Mouse (Mus musculus) heart, adult 2 months (tissue): ENCODE results near the gene Fpr2. TPM values are rescaled to one million over a fixed set of nuclear protein-coding genes. Genes with fewer than 3 reads are reported as not detected.

Experiments used
- DNase-seq, 2 experiments: peaks; one replicate each; pipeline ENCODE4 v3.0.0; 2021
- H3K27ac ChIP-seq: fragments of 200-600 bp; 2 replicates; pipeline ENCODE4 v1.8.1; 2022
- H3K27me3 ChIP-seq: fragments of 200-500 bp; 2 replicates; pipeline ENCODE4 v1.6.1; 2012; ENCODE audit warnings: mild to moderate bottlenecking, low read length, inconsistent platforms, mixed read lengths; ENCODE audit not compliant: control insufficient read depth, insufficient read depth
- H3K36me3 ChIP-seq: fragments of 200-500 bp; 2 replicates; pipeline ENCODE4 v1.6.1; 2012; ENCODE audit warnings: low read length, inconsistent platforms; ENCODE audit not compliant: control insufficient read depth, insufficient read depth
- H3K4me1 ChIP-seq: fragments of 200-500 bp; 2 replicates; pipeline ENCODE4 v1.6.1; 2011; ENCODE audit warnings: low read length; ENCODE audit not compliant: control insufficient read depth, insufficient read depth
- H3K4me3 ChIP-seq: fragments of 200-600 bp; 2 replicates; pipeline ENCODE4 v1.8.1; 2022
- H3K79me2 ChIP-seq: fragments of 200-500 bp; replicated peaks from 2 replicates; pipeline ENCODE4 v1.6.1; 2012; ENCODE audit warnings: mild to moderate bottlenecking, inconsistent platforms, low read length, moderate library complexity, mixed read lengths; ENCODE audit not compliant: control insufficient read depth, insufficient read depth
- H3K9ac ChIP-seq: fragments of 200-500 bp; 2 replicates; pipeline ENCODE4 v1.6.1; 2012; ENCODE audit warnings: low read depth, mild to moderate bottlenecking, control low read depth, inconsistent platforms, low read length, mixed read lengths
- CTCF ChIP-seq: fragments of 200-600 bp; IDR thresholded peaks from 2 replicates; pipeline ENCODE4 v1.8.1; 2022; ENCODE audit warnings: antibody characterized with exemption, mild to moderate bottlenecking, moderate library complexity
- EP300 ChIP-seq: fragments of 200-500 bp; IDR thresholded peaks from 2 replicates; pipeline ENCODE4 v1.6.1; 2011; ENCODE audit warnings: low read depth, low read length, control low read depth; ENCODE audit not compliant: insufficient read depth
- POLR2A ChIP-seq: fragments of 200-500 bp; IDR thresholded peaks from 2 replicates; pipeline ENCODE4 v1.6.1; 2011; ENCODE audit warnings: mild to moderate bottlenecking, low read depth, low read length, control low read depth; ENCODE audit not compliant: insufficient read depth
- WGBS: fragments of 180-500 bp; shearing (Covaris S2); methylation state at CpG from one replicate; pipeline ENCODE4 v1.1.7; 2018; 5-methylcytosine and 5-hydroxymethylcytosine counted together
- intact Hi-C: fragments of 180-260 bp; cut with DNase I; formaldehyde crosslinking; loops from one replicate; pipeline ENCODE4 v1.15.1; 2025
- polyA plus RNA-seq: library from polyadenylated mRNA; depleted of rRNA; stranded (reverse); fragments of >200 nt; gene quantifications from 2 replicates; pipeline ENCODE4 v1.2.3, GENCODE M21; 2012
- total RNA-seq, 2 experiments: library from RNA; stranded (reverse); gene quantifications; 2 replicates each; pipeline ENCODE4 v1.2.3; 2021

Gene Fpr2
- total and polyA plus RNA-seq, 3 experiments = 0.39 to 0.49 TPM; not detected in 1

GRCm38 (mm10) chr17:17857446-17857845, 30.2 kb upstream of the Fpr2 start:
- H3K9ac ChIP-seq = no peak overlapping the region
- no peaks in the 10 kb centered on the region for H3K36me3 ChIP-seq
- no peak overlapping the region for H3K4me3 ChIP-seq
- H3K4me1 ChIP-seq = no peaks in the 10 kb centered on the region
- intact Hi-C loops = no loop called here
- TF ChIP-seq CTCF (no peak), POLR2A (no peak), EP300 (no peak)
- no peak for DNase-seq
- WGBS = 83% methylated on average over 1 of the region's 1 CpGs
- no peaks in the 10 kb centered on the region for H3K79me2 ChIP-seq
- H3K27ac ChIP-seq = no peak overlapping the region
- no peaks in the 10 kb centered on the region for H3K27me3 ChIP-seq

- 83% methylated on average over 3 of the region's 3 CpGs for WGBS
- no peaks in the 10 kb centered on the region for H3K27me3 ChIP-seq
- TF ChIP-seq CTCF = no peak
- no peak for TF ChIP-seq POLR2A
- no peak for TF ChIP-seq EP300
- no peaks in the 10 kb centered on the region for H3K79me2 ChIP-seq
- DNase-seq = no peak
- no peak overlapping the region for H3K9ac ChIP-seq
- no peaks in the 10 kb centered on the region for H3K4me1 ChIP-seq
- H3K36me3 ChIP-seq = no peaks in the 10 kb centered on the region
- H3K4me3 ChIP-seq = no peak overlapping the region
- no peak overlapping the region for H3K27ac ChIP-seq
- intact Hi-C loops = no loop called here
Observed at GRCm38 (mm10) chr17:17860110-17860509, 27.5 kb upstream of the Fpr2 start.

GRCm38 (mm10) chr17:17862360-17862759, 25.3 kb upstream of the Fpr2 start:
- WGBS = 22% methylated on average over 1 of the region's 1 CpGs

GRCm38 (mm10) chr17:17865168-17865567, 22.5 kb upstream of the Fpr2 start:
- 58% methylated on average over 2 of the region's 2 CpGs for WGBS
- H3K36me3 ChIP-seq = no peaks in the 10 kb centered on the region
- intact Hi-C loops = no loop called here

More at GRCm38 (mm10) chr17:17862360-17862759, 25.3 kb upstream of the Fpr2 start:
- no peaks in the 10 kb centered on the region for H3K36me3 ChIP-seq
- no peak overlapping the region for H3K9ac ChIP-seq
- no peaks in the 10 kb centered on the region for H3K79me2 ChIP-seq
- H3K27me3 ChIP-seq = no peaks in the 10 kb centered on the region
- intact Hi-C loops = no loop called here
- no peak overlapping the region for H3K4me3 ChIP-seq
- DNase-seq = peak in 1 of 2 experiments; percentile 31
- TF ChIP-seq CTCF = no peak
- no peak for TF ChIP-seq POLR2A
- TF ChIP-seq EP300 = no peak
- H3K4me1 ChIP-seq = no peaks in the 10 kb centered on the region
- H3K27ac ChIP-seq = no peak overlapping the region

GRCm38 (mm10) chr17:17866801-17867469, 20.7 kb upstream of the Fpr2 start:
- intact Hi-C loops = no loop called here
- Histone ChIP-seq H3K27ac (no peak overlapping the region), H3K4me3 (no peak overlapping the region), H3K79me2 (no peaks in the 10 kb centered on the region), H3K36me3 (no peaks in the 10 kb centered on the region), H3K9ac (no peak overlapping the region), H3K27me3 (no peaks in the 10 kb centered on the region), H3K4me1 (no peaks in the 10 kb centered on the region)
- DNase-seq = peak in 1 of 2 experiments; percentile 21
- no peak for TF ChIP-seq EP300
- no peak for TF ChIP-seq CTCF
- TF ChIP-seq POLR2A = no peak
- WGBS = 73% methylated on average over 11 of the region's 11 CpGs

More at GRCm38 (mm10) chr17:17865168-17865567, 22.5 kb upstream of the Fpr2 start:
- no peak for DNase-seq
- no peaks in the 10 kb centered on the region for H3K79me2 ChIP-seq
- H3K4me1 ChIP-seq = no peaks in the 10 kb centered on the region
- no peaks in the 10 kb centered on the region for H3K27me3 ChIP-seq
- no peak overlapping the region for H3K4me3 ChIP-seq
- H3K9ac ChIP-seq = no peak overlapping the region
- no peak for TF ChIP-seq CTCF
- no peak for TF ChIP-seq EP300
- no peak for TF ChIP-seq POLR2A
- H3K27ac ChIP-seq = no peak overlapping the region

- DNase-seq = no peak
- no peak for TF ChIP-seq POLR2A
- Histone ChIP-seq H3K36me3 (no peaks in the 10 kb centered on the region), H3K4me3 (no peak overlapping the region), H3K79me2 (no peaks in the 10 kb centered on the region), H3K4me1 (no peaks in the 10 kb centered on the region), H3K9ac (no peak overlapping the region), H3K27ac (no peak overlapping the region), H3K27me3 (no peaks in the 10 kb centered on the region)
- WGBS = 71% methylated on average over 2 of the region's 2 CpGs
- intact Hi-C loops = no loop called here
Observed at GRCm38 (mm10) chr17:17870892-17871550, 16.6 kb upstream of the Fpr2 start.
